Mouse (Mus musculus) layer of hippocampus, adult 11-12 months (tissue): ENCODE data around the gene Olfr876.
A peak's percentile ranks its signal among the peaks of the same experiment; 100 is the strongest.
"Not testable (repeated sequence)": the region's sequence is repeated elsewhere in the genome, so short reads cannot be mapped to it uniquely, and the experiment has no call there.

ENCODE experiments used
- DNase-seq: peaks from one replicate; pipeline ENCODE4 v3.0.0; 2022; ENCODE audit warnings: low spot score

Olfr876 gene

DNA sequence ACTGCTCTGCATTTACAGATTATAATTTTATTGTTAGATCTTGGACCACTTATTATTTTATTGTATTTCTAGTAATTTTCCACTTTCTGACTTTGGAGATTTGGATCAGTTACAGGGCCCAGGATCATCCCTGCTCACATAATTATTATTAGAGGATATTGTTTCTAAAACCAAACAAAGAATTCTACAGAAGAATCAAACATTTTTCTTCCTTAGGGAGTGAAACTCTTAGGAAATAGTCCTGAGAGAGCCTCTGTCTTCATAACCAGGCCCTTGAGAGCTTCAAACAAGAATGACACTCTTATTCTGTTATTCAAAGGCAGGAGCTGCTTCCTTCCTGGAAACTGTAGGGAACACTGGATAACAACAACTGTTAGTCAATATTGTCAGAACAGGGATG lies at the start of gene Olfr876:
TSS of gene Olfr876 (plus strand) at position 301 of the 400 bp plus-strand sequence.
- no peak for DNase-seq

- DNase-seq, result no peak
Observed at GRCm38 (mm10) chr9:37761728-37762127, 41.1 kb upstream of the Olfr876 start.

DNA sequence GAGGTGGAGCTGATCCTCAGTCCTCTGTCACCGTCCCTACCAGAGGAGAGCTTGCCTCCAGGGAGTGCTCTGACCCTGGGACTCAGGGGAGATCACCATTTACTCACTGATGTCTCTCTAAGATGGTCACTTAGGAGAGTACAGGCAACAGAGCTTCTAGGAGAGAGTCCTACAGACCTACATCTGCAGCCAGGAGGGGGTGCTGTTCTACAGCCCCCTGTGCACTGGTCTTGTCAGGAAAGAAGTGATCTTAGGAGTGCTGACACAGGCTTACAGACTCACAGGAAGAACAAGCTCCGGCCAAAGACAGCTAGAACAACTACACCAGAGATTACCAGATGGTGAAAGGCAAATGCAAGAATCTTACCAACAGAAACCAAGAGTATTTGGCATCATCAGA lies 40.3 kb upstream of the Olfr876 start:
- DNase-seq, result no peak

DNA sequence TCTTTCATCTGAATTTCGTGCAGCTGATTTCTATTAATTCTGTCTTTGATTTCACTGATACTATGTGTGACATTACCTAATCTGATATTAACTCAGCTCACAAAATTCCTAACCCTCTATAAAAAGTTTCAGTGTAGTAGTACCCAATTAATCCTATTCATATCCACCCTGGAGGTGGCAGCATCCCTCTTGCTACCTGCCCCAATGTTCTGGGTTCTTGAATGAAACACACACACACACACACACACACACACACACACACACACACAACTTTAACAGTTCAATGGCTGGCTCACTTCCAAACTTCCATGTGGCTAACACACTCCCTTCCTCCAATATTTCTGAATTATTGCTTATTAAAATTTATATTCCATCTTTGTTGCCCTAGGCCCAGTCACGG lies 32.2 kb upstream of the Olfr876 start:
- DNase-seq, result no peak

- DNase-seq, result no peak
Observed at GRCm38 (mm10) chr9:37771759-37772158, 31.1 kb upstream of the Olfr876 start, which contains the start of gene Olfr875. Olfr875 (plus strand) TSS chr9:37771857.

DNA sequence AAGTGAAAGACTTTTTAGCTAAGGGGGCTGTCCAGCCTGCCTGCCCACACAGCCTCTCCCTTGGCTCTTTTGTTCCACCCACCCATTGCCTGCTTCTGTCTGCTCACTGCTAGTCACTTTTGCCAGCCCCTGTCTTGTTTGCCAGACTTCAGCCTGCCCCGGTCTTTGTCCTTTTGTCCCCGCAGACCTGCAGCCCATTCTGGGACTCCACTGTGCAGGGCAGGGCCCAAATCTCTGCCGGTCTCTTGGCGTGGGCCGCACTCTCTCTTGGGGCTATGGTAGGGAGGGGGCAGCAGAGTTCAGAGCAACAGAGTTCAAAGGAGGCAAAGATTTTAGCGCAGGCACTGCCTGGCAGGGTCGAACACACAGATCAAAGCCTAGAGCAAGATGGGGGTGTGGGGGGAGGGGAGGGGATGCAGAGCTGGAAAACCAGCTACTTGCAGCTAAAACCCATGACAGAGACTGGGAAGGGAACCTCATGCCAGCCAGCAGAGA lies 20.0 kb upstream of the Olfr876 start:
- DNase-seq, result no peak

- DNase-seq, result not testable (repeated sequence)
Observed at GRCm38 (mm10) chr9:37783394-37784387, 19.1 kb upstream of the Olfr876 start.

GRCm38 (mm10) chr9:37786411-37786810 lies 16.4 kb upstream of the Olfr876 start:
- no peak for DNase-seq

GRCm38 (mm10) chr9:37802055-37802454 lies 776 bp upstream of the Olfr876 start:
- DNase-seq, result peak; percentile 10

DNA sequence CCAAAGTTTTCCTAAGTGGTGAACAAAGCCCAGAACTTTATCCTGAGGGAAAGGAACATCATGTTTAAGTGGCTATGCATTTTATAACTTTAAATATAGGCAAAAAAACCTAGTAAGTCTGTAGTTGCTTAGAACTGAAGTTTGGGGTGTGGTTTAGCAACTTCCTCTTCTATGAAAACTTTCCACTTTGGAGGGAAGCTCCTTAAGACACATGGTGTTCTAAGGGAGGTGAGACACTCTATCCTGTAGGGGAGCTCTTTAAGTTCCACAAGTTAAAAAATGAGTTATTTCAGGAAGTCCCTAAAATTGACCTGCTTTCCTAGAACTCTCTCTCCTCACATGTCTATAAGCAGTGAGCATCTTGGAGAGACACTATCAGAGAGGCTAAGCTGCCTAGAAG lies 4.4 kb downstream of the Olfr876 start:
- no peak for DNase-seq

GRCm38 (mm10) chr9:37808456-37808855 lies 5.6 kb downstream of the Olfr876 start:
- no peak for DNase-seq

DNA sequence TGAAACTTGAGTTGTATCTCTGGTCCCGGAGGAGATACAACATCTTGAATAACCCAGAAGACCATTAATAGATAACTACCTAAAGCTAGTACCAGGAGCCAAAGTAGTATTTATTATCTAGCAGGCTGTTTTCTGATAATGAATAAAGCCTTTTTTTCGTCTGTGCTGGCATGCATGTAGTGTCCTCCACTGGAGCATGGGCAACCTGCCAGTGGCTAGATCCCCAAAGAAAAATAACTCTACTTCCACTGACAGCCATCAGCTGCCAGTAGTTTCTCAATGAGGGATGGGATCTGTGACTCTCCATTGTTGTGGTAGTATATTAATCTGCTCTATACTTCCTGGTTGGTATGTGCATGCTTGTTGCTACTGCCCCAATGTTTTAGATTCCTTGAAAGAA lies 6.1 kb downstream of the Olfr876 start:
- DNase-seq, result no peak

- peak; percentile 25 for DNase-seq
Observed at GRCm38 (mm10) chr9:37814696-37815095, 11.9 kb downstream of the Olfr876 start.

DNA sequence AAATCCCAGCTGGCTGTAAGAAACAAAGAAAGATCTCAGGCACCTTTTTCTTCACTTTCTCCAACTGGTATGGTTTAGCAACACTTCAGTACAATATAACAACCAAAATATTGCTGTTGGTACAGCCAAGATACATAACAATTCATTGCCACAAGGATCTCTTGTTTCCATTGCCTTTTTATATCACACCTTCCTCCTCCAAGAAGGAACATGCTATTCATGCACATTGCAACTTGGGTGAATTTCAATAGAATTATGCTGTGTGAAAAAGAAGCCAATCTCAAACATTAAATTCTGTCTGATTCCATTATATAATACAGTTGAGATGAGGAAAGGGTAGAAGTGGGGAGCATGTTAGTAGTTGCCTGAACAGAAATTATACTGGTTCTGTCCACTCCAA lies 27.1 kb downstream of the Olfr876 start:
- no peak for DNase-seq

DNA sequence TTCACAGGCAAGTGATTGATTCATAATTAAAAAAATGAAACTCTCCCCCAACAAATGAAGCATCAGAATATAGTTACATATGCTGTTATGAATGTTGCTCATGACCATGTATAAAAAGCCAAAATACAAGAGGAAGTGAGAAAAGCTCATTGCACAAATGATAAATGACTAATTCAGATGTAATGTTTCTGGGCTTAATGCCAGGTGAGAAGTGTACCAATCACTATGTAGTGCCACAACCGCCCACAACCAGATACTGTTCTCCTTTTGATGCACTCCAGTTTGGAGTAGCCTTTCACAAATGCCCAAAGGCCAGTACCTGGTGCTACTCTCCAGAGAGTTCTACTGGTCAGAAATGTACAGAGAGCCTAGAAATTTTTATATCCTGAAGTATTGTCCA lies 30.5 kb downstream of the Olfr876 start:
- DNase-seq, result peak; percentile 20

DNA sequence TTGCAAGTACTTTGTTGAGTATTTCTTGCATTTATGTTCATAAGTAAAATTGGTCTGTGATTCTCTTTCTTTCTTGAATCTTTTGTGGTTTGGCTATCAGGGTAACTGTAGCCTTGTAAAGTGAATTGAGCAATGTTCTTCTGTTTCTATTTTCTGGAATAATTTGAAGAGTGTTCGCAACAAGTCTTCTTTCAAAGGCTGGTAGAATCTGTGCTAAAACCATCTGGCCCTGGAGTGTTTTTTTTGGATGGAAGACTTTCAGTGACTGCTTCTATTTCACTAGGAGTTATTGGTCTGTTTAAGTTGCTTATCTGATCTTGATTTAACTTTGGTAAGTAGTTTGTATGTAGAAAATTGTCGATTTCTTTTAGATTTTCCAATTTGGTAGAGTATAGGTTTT lies 46.4 kb downstream of the Olfr876 start:
- DNase-seq, result no peak

DNA sequence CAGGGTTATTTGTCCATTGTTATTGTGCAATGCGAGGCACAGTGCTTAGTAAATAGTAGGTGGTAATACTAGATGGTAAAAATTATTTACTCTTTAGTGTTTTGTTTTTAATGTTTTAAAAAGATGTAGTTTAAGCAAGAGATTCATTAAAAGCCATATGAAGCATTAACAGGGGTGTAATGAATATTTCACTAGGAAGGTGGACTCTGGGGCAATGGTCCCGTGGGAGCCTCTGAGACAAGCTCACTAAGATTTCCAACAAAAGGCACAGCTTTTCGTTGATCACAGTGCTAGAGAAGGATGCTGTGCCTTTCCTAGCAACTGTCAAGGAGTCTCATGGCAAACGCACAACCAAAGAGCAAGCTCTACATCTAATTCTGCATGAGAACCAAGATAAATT lies 51.1 kb downstream of the Olfr876 start, which contains the start of gene Olfr877:
TSS of gene Olfr877 (plus strand) at position 301 of the 400 bp plus-strand sequence.
- no peak for DNase-seq
